Mouse (Mus musculus) megakaryocyte-erythroid progenitor cell, adult 5-6 weeks (primary cell): ENCODE results near the gene Tbxas1. TPM values are rescaled to one million over a fixed set of nuclear protein-coding genes. Genes with fewer than 3 reads are reported as not detected.

ENCODE experiments used
- ATAC-seq: replicated peaks from 2 replicates; pipeline ENCODE4 v1.8.0; 2016; ENCODE audit warnings: mild to moderate bottlenecking, inconsistent platforms; ENCODE audit not compliant: severe bottlenecking, poor library complexity, low FRiP score, low TSS enrichment
- total RNA-seq, 2 experiments: library from RNA; stranded (forward) in 1 of 2; stranded (reverse) in 1 of 2; fragments of 200-1000, 215-1000 nt in 1 of 2; fragments of >200 nt in 1 of 2; fragmentation: Nextera tagmentation in 1 of 2; gene quantifications; 2 replicates each; pipeline ENCODE4 v1.2.3; 2014 to 2017

Gene Tbxas1
- total RNA-seq, 2 experiments from 2014 or later: 1.6 to 2.5 TPM

DNA sequence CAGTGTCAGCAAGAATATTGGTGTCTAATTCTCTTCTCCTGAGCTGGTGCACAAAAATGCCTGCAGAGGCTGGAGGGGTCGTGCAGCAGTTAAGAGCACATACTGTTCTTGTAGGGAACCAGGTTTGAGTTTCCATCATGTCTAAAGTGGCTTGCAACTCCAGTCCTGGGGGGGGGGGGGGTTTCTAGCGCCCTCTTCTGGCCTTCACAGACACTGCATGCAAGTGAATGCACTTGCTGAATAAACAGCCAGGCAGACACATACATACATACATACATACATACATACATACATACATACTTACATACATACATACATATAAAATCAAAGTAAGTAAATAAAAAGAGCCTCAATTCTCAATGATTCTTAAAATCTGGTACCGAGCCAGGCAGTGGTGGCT, 183.2 kb downstream of the Tbxas1 start:
- no peak for ATAC-seq

DNA sequence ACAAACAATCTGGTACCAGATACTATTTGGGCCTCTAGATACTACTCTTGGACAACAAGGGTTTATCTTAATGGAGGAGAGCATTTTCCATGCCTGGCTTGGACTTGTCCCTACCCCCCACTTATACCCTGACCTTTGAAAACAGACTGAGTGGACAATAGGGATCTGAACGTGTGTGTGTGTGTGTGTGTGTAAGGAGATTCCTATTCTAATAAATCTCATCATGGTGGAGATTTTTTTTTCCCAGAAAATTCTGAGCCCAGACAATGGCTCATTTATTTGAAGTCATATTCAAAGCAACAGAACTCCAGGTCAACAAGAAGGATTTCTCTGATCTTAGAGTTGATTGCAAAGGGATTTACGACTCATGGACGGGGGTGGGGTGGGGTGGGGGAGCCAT, 183.7 kb downstream of the Tbxas1 start:
- ATAC-seq: no peak

DNA sequence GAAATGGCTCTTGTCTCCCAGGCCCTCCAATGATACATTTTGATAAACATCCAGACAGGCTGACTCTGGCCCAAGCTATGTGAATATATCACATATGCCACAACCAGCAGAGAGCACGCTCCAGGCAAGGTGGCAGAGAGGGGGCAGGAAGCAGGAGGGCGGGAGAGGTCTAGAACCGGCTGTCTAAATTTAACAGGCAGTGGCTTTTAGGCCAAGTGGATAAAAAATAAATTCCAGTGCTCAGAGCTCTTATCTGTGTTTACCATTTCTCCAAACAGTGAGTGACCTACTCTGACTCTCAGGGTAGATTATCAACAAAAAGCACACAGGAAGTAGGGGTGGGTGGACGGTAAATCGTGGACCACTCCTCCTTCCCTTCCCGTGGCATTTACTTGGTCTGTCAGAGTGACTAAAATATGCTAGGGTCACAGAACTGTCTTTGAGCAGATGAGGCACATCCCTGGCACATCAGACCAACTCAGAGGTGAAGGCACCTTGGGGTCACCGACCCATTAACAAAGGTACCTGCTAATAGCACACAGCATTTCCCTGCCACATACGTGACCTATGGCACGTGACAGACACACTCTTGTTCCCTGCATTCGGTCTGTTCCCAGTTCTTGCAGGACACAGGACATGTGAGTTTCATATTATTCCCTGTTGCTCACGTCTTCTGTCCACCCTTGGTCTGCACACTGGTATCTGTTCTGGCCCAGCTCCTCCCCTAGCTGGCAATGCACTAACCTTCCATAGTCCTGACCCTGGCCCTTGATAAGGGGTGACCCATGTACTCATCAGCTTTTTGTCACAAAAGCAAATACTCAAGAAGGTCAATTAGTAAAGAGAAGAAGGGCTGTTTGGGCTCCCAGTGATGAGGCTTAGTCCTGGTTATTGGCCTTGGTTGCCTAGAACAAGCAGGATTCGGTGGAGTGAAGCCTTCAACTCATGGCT, 184.6 kb downstream of the Tbxas1 start:
- ATAC-seq: peak; percentile 75

DNA sequence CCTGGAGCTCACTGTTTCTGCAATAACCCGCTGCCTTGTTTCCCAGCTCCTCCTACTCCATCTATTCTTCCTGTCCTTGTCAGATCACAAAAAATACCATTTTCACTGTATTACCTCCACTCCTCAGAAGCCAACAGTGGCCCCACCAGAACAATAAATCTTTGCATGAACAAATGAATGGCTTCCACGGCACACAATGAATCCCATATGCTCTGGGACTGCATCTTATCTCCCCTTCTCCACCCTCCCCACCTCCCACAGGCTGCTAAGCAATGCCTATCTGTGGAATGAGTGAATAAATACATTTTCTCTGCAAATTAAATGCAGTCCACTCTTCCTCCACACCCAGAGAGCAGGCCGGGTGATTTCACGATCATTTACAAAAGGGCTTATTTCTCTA, 186.0 kb downstream of the Tbxas1 start:
- ATAC-seq: no peak

DNA sequence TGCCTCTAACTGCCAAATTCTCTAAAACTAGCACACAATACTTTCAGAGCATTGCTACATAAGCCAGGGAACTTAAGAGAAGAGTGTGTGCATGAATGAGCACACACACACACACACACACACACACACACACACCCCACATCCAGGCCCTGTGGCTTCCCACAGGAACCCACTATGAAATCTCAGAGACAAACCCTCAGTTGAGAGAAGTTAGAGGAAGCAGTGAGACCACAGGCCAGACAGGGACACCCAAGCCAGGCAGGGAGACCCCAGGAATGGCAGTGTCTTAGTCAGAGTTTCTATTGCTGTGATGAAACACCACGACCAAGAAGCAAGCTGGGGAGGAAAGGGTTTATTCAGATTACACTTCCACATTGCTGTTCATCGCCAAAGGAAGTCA, 188.3 kb downstream of the Tbxas1 start:
- ATAC-seq: no peak

DNA sequence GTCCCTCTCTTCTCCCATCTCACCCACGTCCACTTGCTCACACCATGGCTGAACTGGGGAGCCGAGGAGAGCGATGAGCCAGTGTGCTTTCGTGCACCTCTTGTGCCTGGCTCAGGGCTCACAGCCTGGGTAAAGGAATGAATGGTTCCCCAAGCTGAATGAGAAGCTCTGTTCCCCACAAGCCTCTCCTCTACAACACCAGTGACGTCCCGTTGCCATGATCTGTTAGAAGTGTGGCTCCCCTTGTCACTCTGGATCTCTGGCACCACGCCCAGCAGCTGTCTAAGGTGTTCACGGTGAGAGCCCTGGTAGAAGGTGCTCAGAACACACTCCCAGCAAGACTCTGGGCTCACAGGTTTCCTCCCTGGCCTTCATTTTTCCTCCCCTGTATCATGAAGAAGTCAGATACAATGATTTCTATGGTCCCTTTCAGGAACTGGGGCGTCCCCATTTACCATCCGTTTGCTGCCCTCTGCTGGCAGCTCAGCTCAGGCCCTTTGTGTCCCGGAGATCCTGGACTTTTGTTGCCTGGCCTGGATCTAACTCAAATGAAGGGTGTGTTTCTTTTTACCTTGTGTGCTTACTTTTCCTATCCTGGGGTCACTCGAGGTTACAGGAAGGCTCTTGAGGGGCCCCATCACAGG, 191.9 kb downstream of the Tbxas1 start:
- peak; percentile 81 for ATAC-seq

DNA sequence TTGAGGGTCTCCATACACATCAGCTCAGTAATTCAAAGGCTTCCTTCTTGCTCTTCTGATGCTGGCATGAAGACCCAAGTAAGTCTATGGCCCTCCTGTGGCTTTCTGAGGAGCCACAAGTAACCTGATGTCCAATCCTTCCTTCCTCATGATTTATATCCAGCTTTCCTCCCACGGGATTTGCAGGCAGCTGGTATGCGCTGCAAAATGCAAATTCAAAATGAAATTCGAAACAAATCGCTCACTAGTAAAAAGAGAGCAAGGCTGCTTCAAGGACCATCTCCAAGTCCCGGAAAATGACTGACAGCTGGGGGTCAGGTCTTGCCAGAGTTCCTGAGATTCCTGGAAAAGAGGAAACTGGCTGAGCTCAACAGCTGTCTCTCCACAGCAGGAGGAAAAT, 197.5 kb downstream of the Tbxas1 start:
- no peak for ATAC-seq

DNA sequence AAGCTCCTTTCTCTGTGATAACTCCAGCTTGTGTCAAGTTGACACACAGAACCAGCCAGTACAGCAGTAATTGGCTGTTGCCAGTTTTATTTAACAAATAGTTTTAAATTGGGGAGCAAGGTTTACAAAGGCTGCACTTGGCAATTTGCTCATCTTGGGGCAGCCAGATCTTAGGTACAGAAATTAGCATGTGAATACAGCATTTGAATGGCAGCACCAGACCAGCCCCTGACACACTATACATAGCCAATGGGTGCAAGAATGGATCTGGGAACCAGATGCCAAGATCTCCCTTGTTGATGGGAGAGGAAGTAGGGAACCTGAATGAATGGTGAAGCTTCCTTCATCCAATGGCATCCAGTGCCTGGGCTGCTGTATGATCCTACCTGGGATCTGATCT, 199.0 kb downstream of the Tbxas1 start:
- no peak for ATAC-seq

DNA sequence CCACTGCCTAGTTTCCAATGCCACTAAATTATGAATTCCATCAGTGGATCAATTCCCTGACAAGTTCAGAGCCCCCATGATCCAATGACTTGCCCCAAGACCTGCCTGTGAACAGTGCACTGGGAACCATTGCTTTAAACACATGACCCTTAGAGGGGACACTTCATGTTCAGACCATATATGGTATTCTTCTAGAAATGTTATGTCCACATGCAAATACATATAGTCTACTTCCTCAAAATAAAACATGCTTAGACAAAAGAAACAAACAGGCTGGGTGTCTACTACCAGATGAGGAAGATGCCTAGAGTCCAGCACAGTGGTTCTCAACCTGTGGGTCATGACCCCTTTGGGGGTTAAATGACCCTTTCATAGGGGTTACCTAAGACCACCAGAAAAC, 201.3 kb downstream of the Tbxas1 start:
- no peak for ATAC-seq

DNA sequence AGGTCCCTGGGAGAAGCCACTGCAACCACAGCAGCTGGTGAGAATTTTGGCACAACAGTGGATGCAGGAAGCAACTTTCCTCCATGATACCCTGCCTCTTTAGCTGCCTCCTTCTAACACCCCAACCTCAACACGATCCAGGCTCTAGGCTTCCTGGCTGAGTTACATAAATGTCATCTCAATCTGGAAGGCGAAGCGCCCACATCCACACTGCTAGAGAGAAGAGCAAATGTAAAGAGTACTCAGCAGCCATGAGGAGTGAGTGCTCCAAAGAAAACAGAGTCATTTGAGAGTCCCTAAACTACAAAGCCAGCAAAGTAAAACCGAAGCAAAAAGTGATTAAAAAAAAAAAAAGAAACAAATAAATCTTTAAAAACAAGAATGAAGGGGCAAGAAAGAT, 229.4 kb downstream of the Tbxas1 start:
- no peak for ATAC-seq

DNA sequence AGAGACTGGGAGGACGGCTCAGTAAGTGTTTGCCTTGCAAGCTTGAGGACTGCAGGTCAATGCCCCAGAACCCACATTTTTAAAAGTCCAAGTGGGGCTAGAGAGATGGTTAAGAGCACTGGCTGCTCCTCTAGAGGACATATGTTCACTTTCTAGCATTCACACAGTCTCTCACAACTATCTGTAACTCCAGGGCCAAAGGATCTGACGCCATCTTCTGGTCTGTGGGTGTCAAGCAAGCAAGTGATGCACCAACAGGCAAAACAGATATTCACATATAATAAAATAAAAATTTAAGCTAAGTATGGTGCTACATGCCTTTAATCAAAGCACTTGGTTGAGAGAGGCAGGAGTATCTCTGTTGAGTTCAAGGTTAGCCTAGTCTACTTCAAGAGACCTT, 231.6 kb downstream of the Tbxas1 start:
- ATAC-seq: 0 out of 2 replicates have a peak, but pooled peaks have one; percentile 44

DNA sequence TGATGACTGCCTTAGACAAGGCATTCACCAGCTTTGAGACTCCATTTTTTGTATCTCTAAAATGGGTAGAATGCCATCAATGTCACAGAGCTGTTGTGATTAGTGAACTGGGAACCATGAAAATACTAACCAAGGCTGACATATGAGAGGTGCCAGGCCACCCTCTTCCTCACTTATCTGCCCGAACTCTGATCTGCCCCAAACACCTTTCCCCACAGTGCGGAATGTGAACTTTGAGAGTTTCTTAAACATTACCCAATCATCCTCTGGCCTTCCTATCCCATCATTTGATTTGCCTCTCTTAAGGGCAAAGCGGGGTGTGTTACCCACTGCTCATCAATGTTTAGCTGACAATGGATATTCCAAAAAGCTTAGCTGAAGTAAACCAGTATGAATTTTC, 237.5 kb downstream of the Tbxas1 start:
- no peak for ATAC-seq

DNA sequence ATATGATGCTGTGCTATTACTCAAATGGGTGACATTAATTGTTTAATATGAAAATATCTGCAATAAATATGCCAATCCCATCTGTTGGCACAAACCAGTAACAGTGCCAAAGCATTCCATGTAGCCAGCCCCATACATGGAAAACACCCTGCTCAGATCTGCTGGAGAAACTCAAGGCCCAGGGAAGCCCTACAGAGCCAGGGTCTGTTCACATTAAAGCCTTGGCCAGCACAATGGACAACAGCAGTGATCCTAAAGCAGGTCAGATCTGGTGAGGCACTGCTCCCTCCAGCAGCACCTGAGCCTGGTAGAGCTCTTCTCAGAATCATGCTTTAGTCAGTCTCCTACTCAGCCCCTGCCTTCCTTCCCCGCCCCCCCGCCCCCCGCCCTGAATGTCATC, 237.9 kb downstream of the Tbxas1 start:
- no peak for ATAC-seq

DNA sequence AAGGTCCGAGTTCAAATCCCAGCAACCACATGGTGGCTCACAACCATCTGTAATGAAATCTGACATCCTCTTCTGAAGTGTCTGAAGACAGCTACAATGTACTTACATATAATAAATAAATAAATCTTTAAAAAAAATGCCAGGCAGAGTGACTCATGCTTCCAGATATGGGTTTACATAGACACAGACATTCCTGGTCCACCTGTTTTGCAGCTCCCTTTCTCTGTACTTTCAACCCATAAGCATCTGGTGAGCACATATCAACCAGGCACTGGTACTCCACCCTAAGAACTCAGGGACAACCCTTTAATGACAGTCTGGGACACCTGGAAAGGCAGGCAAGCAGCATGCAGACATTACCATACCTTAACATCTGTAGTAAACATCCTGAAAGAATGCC, 240.2 kb downstream of the Tbxas1 start:
- no peak for ATAC-seq

DNA sequence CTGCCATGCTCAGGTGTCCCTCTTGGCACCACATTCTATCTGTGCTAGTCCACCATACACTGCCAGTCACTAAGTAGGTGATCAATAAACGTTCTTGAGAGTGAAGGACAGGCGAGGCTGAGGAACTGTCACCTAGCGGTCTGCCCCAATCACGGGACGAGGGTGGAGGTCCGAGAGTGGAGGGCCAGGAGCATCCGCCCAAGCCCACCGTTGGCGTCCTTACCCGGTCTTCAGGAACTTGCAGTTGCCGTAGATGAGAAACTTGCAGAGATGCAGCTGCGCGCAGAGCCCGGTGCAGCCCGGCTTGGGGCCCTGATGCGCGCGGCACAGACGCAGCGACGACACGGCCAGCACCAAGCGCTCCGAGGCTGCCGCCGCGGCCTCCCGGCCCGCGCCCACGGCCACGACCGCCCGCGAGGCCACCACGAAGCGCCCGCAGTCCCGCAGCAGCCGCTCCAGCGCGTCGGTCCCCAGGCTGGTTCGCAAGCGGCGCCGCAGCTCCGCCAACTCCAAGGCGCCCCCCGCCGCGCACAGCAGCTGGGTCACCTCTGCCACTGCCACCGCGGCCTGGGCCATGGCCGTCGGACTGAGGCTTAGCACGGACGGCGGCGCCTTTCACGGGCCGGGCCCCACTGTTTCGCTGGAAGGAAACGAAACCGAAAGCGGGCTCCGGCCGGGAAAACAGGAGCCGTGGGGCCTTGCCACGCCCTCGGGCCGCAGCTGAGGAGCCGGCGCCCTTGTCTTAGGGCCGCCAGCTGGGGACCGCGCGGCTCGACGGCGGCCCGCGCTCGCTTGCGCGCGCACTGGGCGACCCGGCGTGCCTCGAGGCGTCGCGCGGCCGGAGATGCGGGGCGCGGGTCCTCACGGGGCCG, 242.6 kb downstream of the Tbxas1 start, which contains the start of gene Parp12:
Gene Parp12 (minus strand): TSS at position 766 of the 872 bp plus-strand sequence.
- peak; percentile 86 for ATAC-seq

DNA sequence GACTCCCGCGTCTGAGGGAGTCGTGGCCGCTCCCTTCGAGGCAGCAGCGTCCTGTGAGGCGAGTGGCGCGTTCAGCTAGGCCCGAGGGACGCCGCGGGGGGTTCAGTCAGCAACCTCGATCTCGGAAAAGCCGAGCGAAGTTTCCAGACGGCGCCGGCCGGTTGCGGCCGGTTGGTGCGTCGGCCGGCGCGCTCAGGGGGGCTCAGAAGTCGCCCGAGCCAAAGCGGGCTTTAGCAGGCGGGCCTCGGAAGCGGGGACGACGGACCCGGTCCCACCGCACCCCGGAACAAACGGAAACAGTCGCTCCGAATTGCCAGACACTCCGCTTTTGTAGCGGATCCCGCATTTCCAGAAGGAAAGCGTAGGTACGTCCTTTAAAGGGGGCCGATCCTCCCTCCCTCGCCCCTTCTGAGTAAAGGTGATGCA, 243.3 kb downstream of the Tbxas1 start:
- ATAC-seq: no peak

DNA sequence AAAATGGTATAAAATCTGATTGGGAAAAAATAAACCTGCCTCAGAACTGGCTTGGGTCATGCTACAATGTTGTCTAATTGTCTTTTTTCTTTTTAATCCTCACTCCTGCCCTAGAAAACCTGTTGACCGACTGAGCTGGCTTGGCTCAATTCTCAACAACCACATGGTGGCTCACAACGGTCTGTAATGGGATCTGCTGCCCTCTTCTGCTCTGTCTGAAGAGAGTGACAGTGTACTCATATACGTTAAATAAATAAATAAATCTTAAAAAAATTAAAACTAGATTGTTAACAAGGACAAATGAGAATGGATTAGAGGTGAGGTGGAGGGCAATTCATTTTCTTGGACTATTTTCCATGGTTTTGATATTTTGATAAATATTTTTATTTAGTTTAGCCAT, 245.5 kb downstream of the Tbxas1 start:
- ATAC-seq: no peak

DNA sequence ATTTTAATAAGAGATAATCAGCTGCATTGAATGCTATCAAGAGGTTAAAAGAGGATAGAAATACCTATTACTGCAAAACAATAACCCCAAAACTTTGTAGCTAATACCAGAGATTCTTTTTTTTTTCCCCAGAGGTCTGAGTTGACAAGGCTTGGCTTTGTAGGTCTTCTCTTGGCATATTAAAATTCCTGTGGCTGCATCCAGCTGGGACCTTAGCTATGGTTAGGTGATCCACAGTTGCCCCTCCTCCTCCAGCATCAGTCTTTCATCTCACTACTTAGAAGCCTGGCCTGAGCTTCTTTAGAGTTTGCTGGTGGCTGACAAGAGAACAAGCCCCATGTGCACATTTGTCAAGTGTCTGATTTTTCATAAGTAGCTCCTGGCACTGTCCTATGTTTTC, 249.5 kb downstream of the Tbxas1 start:
- ATAC-seq: no peak

DNA sequence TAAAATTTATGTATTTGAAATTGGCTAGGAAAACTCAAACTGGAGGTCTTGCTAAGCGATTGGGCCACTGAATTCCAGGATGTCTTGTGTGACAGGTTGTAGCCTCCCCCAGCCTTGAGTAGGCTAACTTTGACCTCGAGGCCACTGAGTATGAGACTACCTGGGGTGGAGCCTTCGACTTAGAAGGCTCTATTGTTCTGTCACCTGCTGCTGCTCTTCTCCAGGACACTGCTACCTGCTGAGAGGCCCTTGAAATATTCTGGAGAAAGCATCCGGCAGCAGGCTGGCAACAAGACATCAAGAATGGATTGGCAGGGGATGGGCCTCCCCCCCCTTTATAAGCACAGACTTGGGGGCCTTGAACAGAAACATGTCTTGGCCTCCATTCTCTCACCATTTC, 256.3 kb downstream of the Tbxas1 start:
- no peak for ATAC-seq

DNA sequence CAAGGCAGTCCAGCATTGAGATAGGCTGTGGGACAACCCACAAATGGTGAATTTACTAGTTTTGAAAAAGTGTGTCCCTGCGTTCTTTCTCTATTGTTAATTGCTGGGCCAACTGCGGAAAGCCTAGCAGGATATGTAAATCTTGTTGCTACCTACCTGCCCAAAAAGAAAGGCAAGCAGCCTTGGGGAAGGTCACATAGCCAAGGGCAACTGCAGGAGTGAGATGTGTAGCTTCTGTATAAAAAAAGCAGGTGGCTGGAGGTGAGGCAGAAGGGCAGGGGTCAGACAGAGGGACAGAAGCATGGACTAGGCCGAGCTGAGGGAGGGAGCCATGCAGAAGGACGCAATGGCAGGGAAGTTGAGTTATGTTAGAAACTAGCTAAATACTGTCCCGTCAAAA, 257.4 kb downstream of the Tbxas1 start:
- ATAC-seq: no peak
